In genomic region chr15:98805324-98806040, GRCm38 (mm10) we compare ENCODE assay signal across 8 mouse cellular contexts. TPM values are rescaled to one million over a fixed set of nuclear protein-coding genes. Genes with fewer than 3 reads are reported as not detected.
DNase-seq lines count a peak whose midpoint lies in the region; ATAC-seq lines count a peak whose summit lies in the region.

No protein-coding gene starts in this region.

- peak overlapping the region; percentile 95 for H3K4me2 ChIP-seq in hindbrain, embryonic 16.5 days (ENCODE audit: low read length)

- WGBS in hindbrain, embryonic 16.5 days = 1% methylated on average over 49 of the region's 64 CpGs

- H3K4me3 ChIP-seq in hindbrain, embryonic 16.5 days (ENCODE audit: low read length) = peak overlapping the region; percentile 54

- H3K36me3 ChIP-seq in hindbrain, embryonic 16.5 days (ENCODE audit: control insufficient read depth, insufficient read depth, low read length) = no peaks in the 10 kb centered on the region

- H3K4me1 ChIP-seq in hindbrain, embryonic 16.5 days (ENCODE audit: control insufficient read depth, insufficient read depth, low read depth, low read length) = peaks cover 41% of the 10 kb centered on the region

- no peaks in the 10 kb centered on the region for H3K9me3 ChIP-seq in hindbrain, embryonic 16.5 days (ENCODE audit: control insufficient read depth, low read length)

- H3K27ac ChIP-seq in hindbrain, embryonic 16.5 days (ENCODE audit: low read depth, low read length) = no peak overlapping the region

- intact Hi-C loops in left cerebral cortex, postnatal 14 days (cut with DNase I) = loop anchor here (2.0 to 5.0 kb wide), 2 partner anchors 15 to 122 kb away; no protein-coding TSS in a partner anchor

- peaks cover 71% of the 10 kb centered on the region for H3K27me3 ChIP-seq in hindbrain, embryonic 16.5 days (replicated peaks; ENCODE audit: control insufficient read depth, insufficient read depth, low read length)

- 0 out of 2 replicates have a peak, but pooled peaks have one; percentile 40 for ATAC-seq in hindbrain, embryonic 16.5 days
- ATAC-seq in megakaryocyte, adult 5-6 weeks (ENCODE audit: poor library complexity, severe bottlenecking) = 0 out of 2 replicates have a peak, but pooled peaks have one; percentile 39
- no peak for ATAC-seq in inflammation-experienced regulatory T-cells, adult 6 months

- H3K9ac ChIP-seq in hindbrain, embryonic 16.5 days (ENCODE audit: low read depth, low read length) = peak overlapping the region; percentile 70

- peak; percentile 82 for DNase-seq in R1 (ENCODE audit: low read depth, low spot score)
- DNase-seq in cerebellum, postnatal 14 days = peak; percentile 76 to 81
- DNase-seq in gastrocnemius, postnatal 10 days = peak; percentile 76
- peak; percentile 78 to 83 for DNase-seq in left cerebral cortex, postnatal 14 days (ENCODE audit: low spot score in 2 of 2)
- peak; percentile 80 to 84 for DNase-seq in right cerebral cortex, adult 2 months (ENCODE audit: low spot score in 2 of 2)

RNA-seq across cellular contexts. Expression of gene Ddn, which starts 3.8 kb away (rescaled TPM):
- 1 to 10 TPM; 2.2 to 2.7 TPM for total RNA-seq in gastrocnemius, postnatal 10 days (2021)
- polyA plus RNA-seq in hindbrain, embryonic 16.5 days (2015; fragmentation: Nextera tagmentation; extraction: Ambion mirVana) = 0.30 and 0.31 TPM in 2 replicates
- total RNA-seq in left cerebral cortex, postnatal 14 days (2021) = 100 to 1,000 TPM; 421 to 445 TPM
- total RNA-seq in megakaryocyte, adult 5-6 weeks (2015) = not detected in 2 replicates
- 0.15 and 0.16 TPM in 2 replicates for total RNA-seq in megakaryocyte, adult 5-6 weeks (2017)
- not detected for polyA plus RNA-seq in inflammation-experienced regulatory T-cells, adult 6 months (2017; shearing (Covaris generic))

RNA-seq across cellular contexts. Expression of gene Wnt1, which starts 15.8 kb away (rescaled TPM):
- total RNA-seq in gastrocnemius, postnatal 10 days (2021) = not detected
- polyA plus RNA-seq in hindbrain, embryonic 16.5 days (2015; fragmentation: Nextera tagmentation; extraction: Ambion mirVana) = 1.2 and 2.3 TPM in 2 replicates
- not detected for total RNA-seq in left cerebral cortex, postnatal 14 days (2021)
- total RNA-seq in megakaryocyte, adult 5-6 weeks (2015) = not detected in 2 replicates
- not detected in 2 replicates for total RNA-seq in megakaryocyte, adult 5-6 weeks (2017)
- under 1 TPM in 1 of 3 experiments, not detected in 2; 0.15 TPM for polyA plus RNA-seq in inflammation-experienced regulatory T-cells, adult 6 months (2017; shearing (Covaris generic))

RNA-seq across cellular contexts. Expression of gene Prkag1, which starts 25.8 kb away (rescaled TPM):
- total RNA-seq in gastrocnemius, postnatal 10 days (2021) = 10 to 100 TPM; 35.8 to 36.6 TPM
- polyA plus RNA-seq in hindbrain, embryonic 16.5 days (2015; fragmentation: Nextera tagmentation; extraction: Ambion mirVana) = 72.5 and 74.4 TPM in 2 replicates
- total RNA-seq in left cerebral cortex, postnatal 14 days (2021) = 10 to 100 TPM; 41.5 to 45.4 TPM
- 60.5 TPM in 2 replicates for total RNA-seq in megakaryocyte, adult 5-6 weeks (2015)
- total RNA-seq in megakaryocyte, adult 5-6 weeks (2017) = 99.7 and 126 TPM in 2 replicates
- 100 to 1,000 TPM; 119 to 137 (median 129) TPM for polyA plus RNA-seq in inflammation-experienced regulatory T-cells, adult 6 months (2017; shearing (Covaris generic))

RNA-seq across cellular contexts. Expression of gene Wnt10b, which starts 27.5 kb away (rescaled TPM):
- total RNA-seq in gastrocnemius, postnatal 10 days (2021) = 1 to 10 TPM; 1.3 to 1.5 TPM
- polyA plus RNA-seq in hindbrain, embryonic 16.5 days (2015; fragmentation: Nextera tagmentation; extraction: Ambion mirVana) = 0.06 TPM in 1 of 2 replicates, not detected in the other
- total RNA-seq in left cerebral cortex, postnatal 14 days (2021) = under 1 TPM; 0.55 to 0.75 TPM
- 0.04 and 0.34 TPM in 2 replicates for total RNA-seq in megakaryocyte, adult 5-6 weeks (2015)
- total RNA-seq in megakaryocyte, adult 5-6 weeks (2017) = not detected in 2 replicates
- polyA plus RNA-seq in inflammation-experienced regulatory T-cells, adult 6 months (2017; shearing (Covaris generic)) = under 1 TPM in 1 of 3 experiments, not detected in 2; 0.15 TPM

RNA-seq across cellular contexts. Expression of gene Arf3, which starts 42.5 kb away (rescaled TPM):
- 10 to 100 TPM; 21.2 to 24.2 TPM for total RNA-seq in gastrocnemius, postnatal 10 days (2021)
- polyA plus RNA-seq in hindbrain, embryonic 16.5 days (2015; fragmentation: Nextera tagmentation; extraction: Ambion mirVana) = 107 TPM in 2 replicates
- total RNA-seq in left cerebral cortex, postnatal 14 days (2021) = 100 to 1,000 TPM; 729 to 796 TPM
- total RNA-seq in megakaryocyte, adult 5-6 weeks (2015) = 28.3 and 35.9 TPM in 2 replicates
- 33.8 and 37.8 TPM in 2 replicates for total RNA-seq in megakaryocyte, adult 5-6 weeks (2017)
- 10 to 100 TPM; 35.5 to 38.0 (median 37.8) TPM for polyA plus RNA-seq in inflammation-experienced regulatory T-cells, adult 6 months (2017; shearing (Covaris generic))

Comparison
In these comparisons a context has a peak if more than half of its experiments do, and no peak if none do; other contexts are left out.
1. RNA of gene Ddn, which starts 3.8 kb away (total RNA-seq): 421 to 445 TPM in left cerebral cortex, postnatal 14 days; 2.2 to 2.7 TPM in gastrocnemius, postnatal 10 days and 0.15 to 0.16 TPM in megakaryocyte, adult 5-6 weeks; every median in the first group is over 100 times any median in the second.
2. Peak in every context shown above with its lines, with median percentiles within 50 percentile points of each other: DNase-seq.